Mouse (Mus musculus) kidney, adult 2 months (tissue): ENCODE results near the gene Cd248.

Source experiments
- CTCF ChIP-seq: fragments of 200-500 bp; conservative IDR thresholded peaks from 2 replicates; pipeline ENCODE4 v1.5.1; 2011; ENCODE audit warnings: low read depth, mild to moderate bottlenecking, control low read depth, low read length, moderate library complexity, mixed read lengths; ENCODE audit not compliant: insufficient read depth, insufficient read length
- POLR2A ChIP-seq: fragments of 200-500 bp; IDR thresholded peaks from one replicate; pipeline ENCODE4 v1.6.1; 2011; ENCODE audit warnings: low read depth, low read length, control low read depth

DNA sequence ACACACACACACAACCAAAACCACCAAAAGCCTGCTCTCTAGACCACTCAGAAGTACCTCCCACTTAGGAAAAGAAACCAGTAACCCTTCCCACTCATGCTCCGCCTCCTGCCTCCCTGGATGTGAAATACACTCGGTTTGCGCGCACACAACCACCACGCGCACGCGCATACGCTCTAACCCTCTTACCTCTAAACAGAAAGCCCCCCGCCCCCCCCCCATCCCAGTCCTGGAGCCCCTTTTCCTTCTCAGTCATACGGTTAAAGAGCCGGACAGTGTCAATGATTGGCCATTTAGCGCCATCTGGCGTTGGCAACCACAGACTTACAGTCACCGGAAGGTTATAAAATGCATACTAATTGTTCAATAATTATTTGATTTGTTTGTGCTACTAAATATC lies 5.2 kb downstream of the Cd248 start:
- peak; percentile 68 for TF ChIP-seq CTCF
- no peak for TF ChIP-seq POLR2A
